Mouse (Mus musculus): ENCODE data around the gene Rbfox1.

- TF ChIP-seq CTCF (IDR thresholded peaks at IDR 0.05) (no peak), POLR2A (IDR thresholded peaks at IDR 0.05; ENCODE audit: insufficient read depth, low read depth, low read length) (no peak), EP300 (IDR thresholded peaks at IDR 0.05; ENCODE audit: insufficient read depth, low read depth, low read length) (no peak)
These were observed 1189.6 kb downstream of the Rbfox1 start for GRCm38 (mm10) chr16:7074786-7075185.
